Mouse (Mus musculus) cerebellum, adult 18-20 months (tissue): ENCODE data around the gene Cd40.

Source experiments
- DNase-seq, 2 experiments: peaks; one replicate each; pipeline ENCODE4 v3.0.0; 2021

Cd40 gene

GRCm38 (mm10) chr2:165106585-165106984 is 51.2 kb downstream of the Cd40 start:
- DNase-seq: no peak

DNA sequence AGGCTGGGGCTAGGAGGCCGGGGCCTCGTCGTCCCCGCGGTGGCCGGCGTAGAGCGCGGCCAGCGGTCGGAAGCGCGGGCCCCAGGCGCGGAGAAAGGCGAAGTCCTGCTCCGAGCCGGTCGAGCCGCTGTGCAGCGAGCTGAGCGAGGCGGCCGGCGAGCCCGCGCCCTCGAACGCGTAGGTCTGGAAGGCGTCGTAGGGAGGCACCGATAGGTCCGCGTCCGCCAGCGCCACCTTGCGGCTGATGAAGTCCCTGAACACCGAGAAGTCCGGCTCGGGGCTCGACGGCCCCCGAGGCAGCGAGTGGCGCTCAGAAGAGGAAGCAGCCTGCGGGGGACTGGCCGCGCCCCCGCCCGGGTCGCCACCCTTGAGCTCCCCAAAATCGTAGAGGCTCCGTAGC is 56.7 kb downstream of the Cd40 start:
- DNase-seq: peak; percentile 78 to 87

- DNase-seq: no peak
Measured at GRCm38 (mm10) chr2:165113733-165114132, 58.3 kb downstream of the Cd40 start.

- no peak for DNase-seq
Measured at GRCm38 (mm10) chr2:165120765-165121164, 65.3 kb downstream of the Cd40 start.

DNA sequence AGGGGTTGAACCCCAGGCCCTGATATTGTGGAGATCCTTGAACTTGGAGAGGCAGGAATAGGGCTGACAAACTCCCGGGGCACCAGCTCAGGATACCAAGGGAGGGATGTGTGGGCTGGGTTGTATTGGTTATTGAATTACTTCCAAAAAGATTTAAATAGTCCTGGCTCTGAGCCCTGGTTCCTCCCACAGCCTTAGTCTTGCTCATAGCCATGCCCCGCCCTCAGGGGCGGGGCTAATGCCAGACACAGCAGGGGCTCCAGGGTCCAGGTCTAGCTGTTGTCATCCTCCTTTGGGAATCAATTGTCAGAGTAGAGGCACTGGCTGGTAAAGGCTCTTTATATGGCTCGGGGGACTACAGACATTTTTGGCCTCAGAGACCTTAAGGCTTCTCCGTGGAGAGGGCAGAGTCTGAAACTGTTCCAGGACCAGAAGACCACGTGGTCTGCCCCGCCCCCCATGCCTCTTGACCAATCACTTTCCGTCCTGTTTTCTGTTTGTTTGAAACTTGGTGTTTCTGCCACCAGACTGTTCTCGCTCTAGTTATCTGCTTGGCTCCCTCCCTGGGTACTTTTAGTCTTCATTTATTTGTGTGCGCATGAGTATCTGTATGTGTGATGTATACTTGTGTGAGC is 65.9 kb downstream of the Cd40 start:
- DNase-seq: no peak
